Mouse (Mus musculus) E14TG2a.4 (cell line): Measurements from ENCODE around the gene Gm5155.

Experiments used
- CTCF ChIP-seq: conservative IDR thresholded peaks from 2 replicates; pipeline ENCODE4 v1.5.1; 2014; ENCODE audit warnings: low read length
- NANOG ChIP-seq: IDR thresholded peaks from 2 replicates; pipeline ENCODE4 v1.6.1; 2014; ENCODE audit warnings: borderline replicate concordance, low read length, mixed read lengths
- POU5F1 ChIP-seq: IDR thresholded peaks from 2 replicates; pipeline ENCODE4 v1.6.1; 2014; ENCODE audit warnings: low read length, borderline replicate concordance

DNA sequence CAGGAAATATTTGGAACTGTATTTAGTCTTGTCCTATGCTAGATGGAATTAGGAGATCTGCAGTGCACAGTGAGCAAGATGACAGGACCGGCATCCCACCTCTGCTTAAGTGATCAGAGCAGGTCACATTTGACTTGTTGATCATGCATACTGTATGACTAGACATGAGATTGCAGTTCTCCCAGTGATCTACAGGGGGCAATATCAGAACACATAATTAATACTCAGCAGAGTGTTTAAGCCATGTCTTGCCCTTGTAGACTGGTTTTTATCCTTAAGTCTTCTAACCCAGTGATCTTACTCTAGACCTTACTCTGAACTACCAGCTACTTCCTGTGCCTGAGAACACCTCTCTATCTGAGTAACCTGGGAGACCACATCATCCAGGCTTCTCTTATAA, 791 bp upstream of the Gm5155 start:
- peak; percentile 52 for TF ChIP-seq CTCF
- no peak for TF ChIP-seq NANOG
- no peak for TF ChIP-seq POU5F1
